Mouse (Mus musculus): Measurements from ENCODE around the gene Plekha5. TPM values are rescaled to one million over a fixed set of nuclear protein-coding genes. Genes with fewer than 3 reads are reported as not detected.

Gene Plekha5
- polyA plus RNA-seq, 1 experiment from 2014 or later: 28.6 TPM

DNA sequence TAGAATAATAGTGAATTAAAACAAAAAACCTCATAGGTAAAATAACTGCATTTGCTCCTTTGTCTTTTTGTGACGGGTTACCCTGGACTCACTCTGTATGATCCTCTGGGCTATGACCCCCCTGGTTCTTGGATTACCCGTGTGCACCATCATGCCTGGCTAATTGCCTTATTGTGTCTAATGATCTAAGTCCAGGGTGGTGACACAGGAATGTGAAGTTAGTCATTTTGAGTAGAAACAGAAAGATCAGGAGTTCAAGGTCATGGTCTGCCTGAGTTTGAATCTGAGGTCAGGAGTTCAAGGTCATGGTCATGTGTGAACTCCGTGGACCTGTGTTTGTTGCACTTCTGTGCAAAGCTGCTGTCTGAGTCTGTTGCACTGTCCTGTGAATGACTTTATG is 181.9 kb downstream of the Plekha5 start:
- H3K27me3 ChIP-seq (replicated peaks; ENCODE audit: control insufficient read depth, insufficient read depth, low read length): no peaks in the 10 kb centered on the region
- ATAC-seq (replicated peaks; ENCODE audit: low FRiP score) (no peak), DNase-seq (ENCODE audit: low spot score) (no peak)
- H3K9ac ChIP-seq (ENCODE audit: low read depth, low read length): no peak overlapping the region
- H3K27ac ChIP-seq (ENCODE audit: low read depth, low read length): no peak overlapping the region
- whole genome bisulfite sequencing: 75% methylated on average over 3 of the region's 3 CpGs
- no peaks in the 10 kb centered on the region for H3K36me3 ChIP-seq (ENCODE audit: control insufficient read depth, insufficient read depth, low read length)
- H3K4me3 ChIP-seq (ENCODE audit: low read depth, low read length): no peak overlapping the region
- H3K9me3 ChIP-seq (ENCODE audit: control insufficient read depth, low read length): no peaks in the 10 kb centered on the region
- H3K4me1 ChIP-seq (replicated peaks; ENCODE audit: control insufficient read depth, insufficient read depth, low read length): no peaks in the 10 kb centered on the region
- H3K4me2 ChIP-seq: no peak overlapping the region

DNA sequence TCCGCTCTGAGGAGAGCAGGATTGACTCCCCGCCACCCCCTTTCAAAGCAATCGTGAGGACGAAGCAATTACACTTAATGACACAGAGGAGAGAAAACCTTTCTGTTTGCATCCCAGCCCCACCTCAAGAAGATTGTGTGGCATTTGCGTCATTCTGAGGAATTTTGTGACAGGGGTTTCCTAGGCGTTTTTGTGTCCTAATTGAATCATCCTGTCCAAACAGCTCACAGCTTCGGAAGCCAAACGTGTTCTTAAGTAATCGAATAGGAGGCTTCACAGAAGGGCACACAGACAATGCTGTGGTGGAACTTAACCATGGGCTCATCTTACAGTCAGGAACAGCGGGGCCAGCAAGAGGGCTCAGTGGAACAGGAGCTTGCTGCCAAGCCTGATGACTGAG is 182.7 kb downstream of the Plekha5 start:
- no peaks in the 10 kb centered on the region for H3K9me3 ChIP-seq (ENCODE audit: control insufficient read depth, low read length)
- ATAC-seq (replicated peaks; ENCODE audit: low FRiP score) (no peak), DNase-seq (ENCODE audit: low spot score) (no peak)
- H3K4me3 ChIP-seq (ENCODE audit: low read depth, low read length): no peak overlapping the region
- H3K27me3 ChIP-seq (replicated peaks; ENCODE audit: control insufficient read depth, insufficient read depth, low read length): no peaks in the 10 kb centered on the region
- H3K36me3 ChIP-seq (ENCODE audit: control insufficient read depth, insufficient read depth, low read length): no peaks in the 10 kb centered on the region
- no peak overlapping the region for H3K4me2 ChIP-seq
- no peaks in the 10 kb centered on the region for H3K4me1 ChIP-seq (replicated peaks; ENCODE audit: control insufficient read depth, insufficient read depth, low read length)
- H3K27ac ChIP-seq (ENCODE audit: low read depth, low read length): no peak overlapping the region
- no peak overlapping the region for H3K9ac ChIP-seq (ENCODE audit: low read depth, low read length)
- WGBS: 80% methylated on average over 10 of the region's 10 CpGs

DNA sequence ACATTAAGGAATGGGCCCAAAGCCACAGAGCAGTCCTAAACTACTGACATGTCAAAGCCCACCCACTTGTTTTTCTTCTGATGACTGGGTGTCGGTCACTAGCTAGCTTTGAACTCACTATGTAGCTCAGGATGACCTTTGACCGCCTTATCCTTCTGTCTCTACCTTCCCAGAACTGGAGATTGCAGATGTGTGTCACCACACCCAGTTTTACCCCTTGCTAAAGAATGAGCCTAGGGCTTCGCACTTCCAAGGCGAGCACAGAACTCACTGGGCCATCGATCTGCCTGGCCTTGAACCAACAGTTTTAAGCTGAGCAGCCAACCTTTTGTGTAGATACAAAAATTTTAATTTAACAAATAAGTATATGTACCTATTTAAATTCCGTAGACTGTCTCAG is 184.8 kb downstream of the Plekha5 start:
- Histone ChIP-seq H3K27me3 (replicated peaks; ENCODE audit: control insufficient read depth, insufficient read depth, low read length) (no peaks in the 10 kb centered on the region), H3K4me2 (no peak overlapping the region), H3K4me3 (ENCODE audit: low read depth, low read length) (no peak overlapping the region), H3K9ac (ENCODE audit: low read depth, low read length) (no peak overlapping the region), H3K27ac (ENCODE audit: low read depth, low read length) (no peak overlapping the region), H3K9me3 (ENCODE audit: control insufficient read depth, low read length) (no peaks in the 10 kb centered on the region), H3K4me1 (replicated peaks; ENCODE audit: control insufficient read depth, insufficient read depth, low read length) (no peaks in the 10 kb centered on the region), H3K36me3 (ENCODE audit: control insufficient read depth, insufficient read depth, low read length) (no peaks in the 10 kb centered on the region)
- no peak for DNase-seq (ENCODE audit: low spot score)
- no peak for ATAC-seq (replicated peaks; ENCODE audit: low FRiP score)
- WGBS: 89% methylated on average over 6 of the region's 6 CpGs

DNA sequence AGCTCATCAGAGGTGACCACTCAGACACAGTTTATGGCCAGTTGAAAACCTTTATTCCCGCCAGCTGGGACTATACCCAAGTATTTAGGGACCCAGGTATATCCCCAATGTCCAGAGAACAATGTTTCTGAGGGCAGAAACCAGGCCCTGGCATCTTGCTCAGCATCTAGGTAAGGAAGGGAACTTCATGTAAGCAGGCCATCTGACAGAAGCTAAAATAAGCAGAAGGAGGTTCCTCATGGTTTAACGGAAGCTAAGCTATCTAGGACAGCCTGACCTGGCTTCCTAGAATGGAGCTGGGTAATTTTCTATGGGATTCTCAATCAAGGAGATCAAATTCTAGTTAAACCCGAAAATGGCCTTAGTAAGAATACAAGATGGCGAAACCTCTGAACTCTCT is 185.7 kb downstream of the Plekha5 start:
- no peak for DNase-seq (ENCODE audit: low spot score)
- H3K4me2 ChIP-seq: no peak overlapping the region
- no peak for ATAC-seq (replicated peaks; ENCODE audit: low FRiP score)
- no peak overlapping the region for H3K9ac ChIP-seq (ENCODE audit: low read depth, low read length)
- no peaks in the 10 kb centered on the region for H3K27me3 ChIP-seq (replicated peaks; ENCODE audit: control insufficient read depth, insufficient read depth, low read length)
- no peak overlapping the region for H3K27ac ChIP-seq (ENCODE audit: low read depth, low read length)
- no peaks in the 10 kb centered on the region for H3K4me1 ChIP-seq (replicated peaks; ENCODE audit: control insufficient read depth, insufficient read depth, low read length)
- no peaks in the 10 kb centered on the region for H3K9me3 ChIP-seq (ENCODE audit: control insufficient read depth, low read length)
- WGBS: 69% methylated on average over 4 of the region's 4 CpGs
- H3K36me3 ChIP-seq (ENCODE audit: control insufficient read depth, insufficient read depth, low read length): no peaks in the 10 kb centered on the region
- no peak overlapping the region for H3K4me3 ChIP-seq (ENCODE audit: low read depth, low read length)

DNA sequence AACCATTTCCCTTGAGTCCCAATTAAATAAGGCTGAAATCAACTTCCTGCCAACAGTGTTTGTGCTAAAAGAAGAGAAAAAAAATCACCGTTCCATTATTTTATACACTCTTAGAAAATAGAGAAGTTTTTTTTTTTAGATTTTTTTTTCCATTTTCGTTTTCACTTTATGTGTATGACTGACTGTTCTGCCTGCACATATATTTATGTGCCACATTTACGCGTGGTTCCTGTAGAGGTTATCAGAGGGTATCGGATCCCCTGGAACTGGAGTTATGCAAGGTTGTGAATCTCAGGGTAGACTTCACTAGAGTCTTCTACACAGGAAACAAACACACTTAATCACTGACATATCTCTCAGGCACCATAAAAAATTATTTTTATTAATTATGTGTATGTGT is 186.3 kb downstream of the Plekha5 start:
- Histone ChIP-seq H3K4me2 (no peak overlapping the region), H3K27ac (ENCODE audit: low read depth, low read length) (no peak overlapping the region), H3K9me3 (ENCODE audit: control insufficient read depth, low read length) (no peaks in the 10 kb centered on the region), H3K4me3 (ENCODE audit: low read depth, low read length) (no peak overlapping the region), H3K27me3 (replicated peaks; ENCODE audit: control insufficient read depth, insufficient read depth, low read length) (no peaks in the 10 kb centered on the region), H3K9ac (ENCODE audit: low read depth, low read length) (no peak overlapping the region), H3K36me3 (ENCODE audit: control insufficient read depth, insufficient read depth, low read length) (no peaks in the 10 kb centered on the region), H3K4me1 (replicated peaks; ENCODE audit: control insufficient read depth, insufficient read depth, low read length) (no peaks in the 10 kb centered on the region)
- WGBS: 85% methylated on average over 5 of the region's 5 CpGs
- ATAC-seq (replicated peaks; ENCODE audit: low FRiP score): no peak
- no peak for DNase-seq (ENCODE audit: low spot score)

DNA sequence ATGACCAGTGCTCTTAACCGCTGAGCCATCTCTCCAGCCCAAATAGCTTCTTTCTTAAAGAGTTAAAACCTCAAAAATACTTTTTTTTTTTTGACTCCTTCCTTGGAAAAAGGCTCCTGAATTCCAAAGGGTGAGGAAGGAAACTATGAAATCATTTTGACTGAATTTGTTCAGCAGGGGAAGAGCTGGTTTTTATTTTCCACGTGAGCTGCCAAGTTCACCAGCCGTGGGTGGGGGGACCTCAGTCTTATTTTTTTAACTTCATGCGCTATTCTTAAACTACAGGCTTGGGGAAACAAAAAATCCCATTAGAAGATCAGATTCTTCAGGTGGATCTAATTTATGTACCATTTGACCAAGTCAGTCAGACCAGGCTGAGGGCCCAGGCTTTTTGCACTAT is 187.4 kb downstream of the Plekha5 start:
- H3K9me3 ChIP-seq (ENCODE audit: control insufficient read depth, low read length): no peaks in the 10 kb centered on the region
- no peak overlapping the region for H3K27ac ChIP-seq (ENCODE audit: low read depth, low read length)
- no peaks in the 10 kb centered on the region for H3K4me1 ChIP-seq (replicated peaks; ENCODE audit: control insufficient read depth, insufficient read depth, low read length)
- no peak overlapping the region for H3K4me2 ChIP-seq
- DNase-seq (ENCODE audit: low spot score) (no peak), ATAC-seq (replicated peaks; ENCODE audit: low FRiP score) (no peak)
- 82% methylated on average over 4 of the region's 4 CpGs for WGBS
- no peaks in the 10 kb centered on the region for H3K27me3 ChIP-seq (replicated peaks; ENCODE audit: control insufficient read depth, insufficient read depth, low read length)
- no peak overlapping the region for H3K4me3 ChIP-seq (ENCODE audit: low read depth, low read length)
- H3K9ac ChIP-seq (ENCODE audit: low read depth, low read length): no peak overlapping the region
- no peaks in the 10 kb centered on the region for H3K36me3 ChIP-seq (ENCODE audit: control insufficient read depth, insufficient read depth, low read length)

DNA sequence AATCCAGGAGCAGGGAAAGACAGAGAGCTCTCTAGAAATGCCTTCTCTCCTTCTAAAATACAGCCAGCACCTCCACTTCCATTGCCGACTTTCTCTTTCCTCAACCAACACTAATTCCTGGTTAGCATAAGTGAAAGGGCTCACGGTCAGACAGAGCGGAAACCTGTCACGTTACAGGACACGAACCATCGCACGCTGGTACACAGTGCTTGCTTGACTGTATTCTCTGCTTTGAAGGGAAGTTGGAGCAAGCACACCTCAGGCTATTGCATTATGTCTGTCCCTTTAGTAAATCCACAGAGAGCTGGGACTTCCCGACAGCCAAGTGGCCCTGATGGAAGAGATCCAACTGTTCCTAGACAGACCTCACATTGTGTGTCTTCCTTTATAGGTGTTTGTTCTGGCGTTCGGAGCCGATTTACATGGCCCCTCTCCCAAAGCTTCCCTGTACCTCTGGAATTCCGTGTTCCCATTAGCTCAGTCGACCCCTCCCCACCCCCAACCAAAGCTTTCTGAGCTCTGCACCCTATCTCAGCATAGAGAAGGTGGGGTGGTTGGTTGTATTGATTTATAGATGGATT is 188.1 kb downstream of the Plekha5 start:
- Histone ChIP-seq H3K9me3 (ENCODE audit: control insufficient read depth, low read length) (no peaks in the 10 kb centered on the region), H3K4me2 (no peak overlapping the region), H3K27me3 (replicated peaks; ENCODE audit: control insufficient read depth, insufficient read depth, low read length) (no peaks in the 10 kb centered on the region), H3K36me3 (ENCODE audit: control insufficient read depth, insufficient read depth, low read length) (no peaks in the 10 kb centered on the region), H3K27ac (ENCODE audit: low read depth, low read length) (no peak overlapping the region), H3K9ac (ENCODE audit: low read depth, low read length) (no peak overlapping the region), H3K4me1 (replicated peaks; ENCODE audit: control insufficient read depth, insufficient read depth, low read length) (no peaks in the 10 kb centered on the region), H3K4me3 (ENCODE audit: low read depth, low read length) (no peak overlapping the region)
- DNase-seq (ENCODE audit: low spot score) (no peak), ATAC-seq (replicated peaks; ENCODE audit: low FRiP score) (no peak)
- 86% methylated on average over 13 of the region's 13 CpGs for WGBS

DNA sequence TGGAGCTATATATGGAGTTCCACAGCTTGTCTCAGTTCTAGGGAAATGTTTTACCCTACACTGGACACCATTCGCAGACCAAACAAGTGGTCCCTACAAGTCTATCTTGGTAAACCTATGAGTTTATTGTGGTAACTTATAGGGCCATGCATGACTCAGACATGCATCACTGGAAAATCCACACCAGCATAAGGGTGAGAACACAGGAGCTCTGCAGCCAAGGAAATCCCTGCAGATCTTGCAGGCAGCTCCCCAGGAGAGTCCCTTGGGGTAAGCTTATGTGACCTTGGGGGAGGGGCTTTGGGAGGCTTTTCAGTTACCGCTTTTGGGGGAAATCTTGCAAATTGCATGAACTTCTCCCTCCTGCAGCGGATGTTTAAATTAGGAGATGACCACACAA is 190.0 kb downstream of the Plekha5 start:
- Histone ChIP-seq H3K4me1 (replicated peaks; ENCODE audit: control insufficient read depth, insufficient read depth, low read length) (no peaks in the 10 kb centered on the region), H3K4me2 (no peak overlapping the region), H3K9ac (ENCODE audit: low read depth, low read length) (no peak overlapping the region), H3K27ac (ENCODE audit: low read depth, low read length) (no peak overlapping the region), H3K9me3 (ENCODE audit: control insufficient read depth, low read length) (no peaks in the 10 kb centered on the region), H3K27me3 (replicated peaks; ENCODE audit: control insufficient read depth, insufficient read depth, low read length) (no peaks in the 10 kb centered on the region), H3K36me3 (ENCODE audit: control insufficient read depth, insufficient read depth, low read length) (no peaks in the 10 kb centered on the region), H3K4me3 (ENCODE audit: low read depth, low read length) (no peak overlapping the region)
- no peak for ATAC-seq (replicated peaks; ENCODE audit: low FRiP score)
- 79% methylated on average over 3 of the region's 3 CpGs for WGBS
- DNase-seq (ENCODE audit: low spot score): no peak

DNA sequence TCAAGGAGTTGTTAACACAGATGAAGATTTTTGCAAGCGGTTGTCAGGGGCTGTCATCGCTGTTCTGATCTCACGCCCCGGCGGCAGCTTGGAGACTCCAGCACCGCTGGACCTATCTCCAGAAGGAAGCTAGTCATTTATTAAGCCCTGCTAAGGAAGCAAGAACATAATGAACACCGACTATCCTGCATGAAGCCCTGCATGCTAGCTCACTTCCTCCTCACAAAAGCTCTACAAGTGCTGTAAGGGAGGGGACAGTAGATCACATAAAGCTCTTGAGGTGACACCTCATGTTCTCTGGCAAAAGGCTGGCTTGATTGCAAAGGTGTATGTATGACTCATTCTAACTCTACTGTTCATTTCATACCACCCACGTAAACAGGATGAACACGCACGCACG is 190.9 kb downstream of the Plekha5 start:
- 69% methylated on average over 11 of the region's 11 CpGs for WGBS
- no peak overlapping the region for H3K4me2 ChIP-seq
- peaks cover 4% of the 10 kb centered on the region; the same call in 1 of the 2 replicates for H3K4me1 ChIP-seq (replicated peaks; ENCODE audit: control insufficient read depth, insufficient read depth, low read length)
- H3K4me3 ChIP-seq (ENCODE audit: low read depth, low read length): no peak overlapping the region
- no peak overlapping the region for H3K27ac ChIP-seq (ENCODE audit: low read depth, low read length)
- DNase-seq (ENCODE audit: low spot score) (no peak), ATAC-seq (replicated peaks; ENCODE audit: low FRiP score) (no peak)
- no peaks in the 10 kb centered on the region for H3K27me3 ChIP-seq (replicated peaks; ENCODE audit: control insufficient read depth, insufficient read depth, low read length)
- H3K9ac ChIP-seq (ENCODE audit: low read depth, low read length): no peak overlapping the region
- H3K36me3 ChIP-seq (ENCODE audit: control insufficient read depth, insufficient read depth, low read length): no peaks in the 10 kb centered on the region
- no peaks in the 10 kb centered on the region for H3K9me3 ChIP-seq (ENCODE audit: control insufficient read depth, low read length)

All from liver, embryonic 11.5 days (tissue).